Comparison of ENCODE assay signal across 17 mouse cellular contexts in genomic region chr19:22882670-22883111, GRCm38 (mm10).
A peak's percentile ranks its signal among the peaks of the same experiment; 100 is the strongest.
DNase-seq lines count a peak whose midpoint lies in the region; ATAC-seq and TF ChIP-seq lines count a peak whose summit lies in the region.
"Had no signal": no experiment of that assay in that cellular context is flagged by ENCODE, and none has a peak within 500 bp of the region (broad histone marks: within the 10 kb centered on the region; RNA-seq: fewer than 3 reads in every experiment).

No protein-coding gene starts in this region.

- no peaks in the 10 kb centered on the region for H3K9me3 ChIP-seq in kidney, postnatal 0 days (replicated peaks; ENCODE audit: low read length)
- H3K9me3 ChIP-seq: heart, embryonic 10.5 days; kidney, embryonic 15.5 days; midbrain, embryonic 10.5 days had no signal

- no peaks in the 10 kb centered on the region for H3K27me3 ChIP-seq in kidney, postnatal 0 days (ENCODE audit: insufficient read depth, low read length)
- H3K27me3 ChIP-seq: kidney, embryonic 15.5 days had no signal

- ATAC-seq in kidney, postnatal 0 days (replicated peaks; ENCODE audit: low FRiP score, low read depth): no peak

- TF ChIP-seq CTCF in kidney, postnatal 0 days (IDR thresholded peaks at IDR 0.05; ENCODE audit: low read depth): no peak
- no peak for TF ChIP-seq CTCF in brain, embryonic 14.5 days (IDR thresholded peaks at IDR 0.05; ENCODE audit: borderline replicate concordance, extremely low read depth, insufficient read depth, insufficient read length)

- 52% methylated on average over 3 of the region's 3 CpGs for WGBS in kidney, postnatal 0 days

- H3K4me3 ChIP-seq in kidney, postnatal 0 days (replicated peaks; ENCODE audit: low read depth, low read length): no peak overlapping the region
- H3K4me3 ChIP-seq: heart, embryonic 10.5 days; kidney, embryonic 15.5 days; midbrain, embryonic 10.5 days had no signal

- no peak overlapping the region for H3K27ac ChIP-seq in kidney, postnatal 0 days
- H3K27ac ChIP-seq: heart, embryonic 10.5 days; kidney, embryonic 15.5 days; liver, embryonic 14.5 days; midbrain, embryonic 10.5 days had no signal

- DNase-seq in kidney, postnatal 0 days (ENCODE audit: low spot score): peak; percentile 28
- DNase-seq in kidney, adult 9 months: no peak
- peak; percentile 32 for DNase-seq in Muller cell, postnatal 12 days (ENCODE audit: inconsistent ontology term)
- DNase-seq in brain, embryonic 14.5 days (ENCODE audit: low read depth): peak; percentile 36
- peak; percentile 39 to 70 for DNase-seq in cerebellum, postnatal 14 days
- DNase-seq in heart, postnatal 10 days: no peak
- no peak for DNase-seq in left cerebral cortex, adult 11 months (ENCODE audit: low spot score)
- DNase-seq: gastrocnemius, postnatal 25 days; heart, postnatal 4 days; left cerebral cortex, postnatal 4 days; lung, postnatal 36 days; right cerebral cortex, postnatal 4 days; thymus, adult 2 months had no signal

- intact Hi-C loops in heart, postnatal 10 days (cut with DNase I): loop anchor here (2.0 to 10.0 kb wide), 2 partner anchors 248 to 330 kb away; no protein-coding TSS in a partner anchor

- H3K4me2 ChIP-seq in kidney, postnatal 0 days (ENCODE audit: low read length): no peak overlapping the region
- H3K4me2 ChIP-seq: kidney, embryonic 15.5 days had no signal

- H3K36me3 ChIP-seq in kidney, postnatal 0 days (ENCODE audit: insufficient read depth, low read length): no peaks in the 10 kb centered on the region
- H3K36me3 ChIP-seq: heart, embryonic 10.5 days; kidney, embryonic 15.5 days; midbrain, embryonic 10.5 days had no signal

- no peak overlapping the region for H3K9ac ChIP-seq in kidney, postnatal 0 days (ENCODE audit: low read depth, low read length)
- H3K9ac ChIP-seq: kidney, embryonic 15.5 days; liver, embryonic 14.5 days had no signal

- H3K4me1 ChIP-seq in kidney, postnatal 0 days (replicated peaks; ENCODE audit: insufficient read depth, low read length): no peaks in the 10 kb centered on the region
- H3K4me1 ChIP-seq: heart, embryonic 10.5 days; kidney, embryonic 15.5 days had no signal

- no peak for TF ChIP-seq POLR2A in brain, embryonic 14.5 days (IDR thresholded peaks at IDR 0.05; ENCODE audit: borderline replicate concordance, extremely low read depth, insufficient read depth, insufficient read length, poor library complexity, severe bottlenecking)

Comparison
In these comparisons a context has a peak if more than half of its experiments do, and no peak if none do; other contexts are left out.
1. DNase-seq: peak in kidney, postnatal 0 days (single experiment), Muller cell, postnatal 12 days (single experiment), brain, embryonic 14.5 days (single experiment) and cerebellum, postnatal 14 days (2 of 2); none in kidney, adult 9 months (single experiment), heart, postnatal 10 days (0 of 2) and left cerebral cortex, adult 11 months (single experiment).